Mouse (Mus musculus) hematopoietic stem cell, adult 5-6 weeks (primary cell): Measurements from ENCODE around the gene Armh3. TPM values are rescaled to one million over a fixed set of nuclear protein-coding genes. Genes with fewer than 3 reads are reported as not detected.
A peak's percentile ranks its signal among the peaks of the same experiment; 100 is the strongest.

Experiments used
- ATAC-seq, 2 experiments: fragments of 125-278 bp in 1 of 2; replicated peaks in 1 of 2; 2 replicates each; pipeline ENCODE4 v1.8.0; 2016 to 2017; ENCODE audit warnings: inconsistent platforms in 2 of 2, mild to moderate bottlenecking in 2 of 2, moderate number of reproducible peaks in 2 of 2, low read depth in 1 of 2, moderate TSS enrichment in 1 of 2; ENCODE audit not compliant: low FRiP score in 2 of 2, poor library complexity in 2 of 2, severe bottlenecking in 2 of 2, insufficient read depth in 1 of 2, low TSS enrichment in 1 of 2
- total RNA-seq: library from RNA; stranded (forward); fragments of 172-1452, 232-1000 nt; gene quantifications from 2 replicates; pipeline ENCODE4 v1.2.3, GENCODE M21; 2017

Armh3 gene
- total RNA-seq, 1 experiment from 2014 or later = 10.6 TPM

DNA sequence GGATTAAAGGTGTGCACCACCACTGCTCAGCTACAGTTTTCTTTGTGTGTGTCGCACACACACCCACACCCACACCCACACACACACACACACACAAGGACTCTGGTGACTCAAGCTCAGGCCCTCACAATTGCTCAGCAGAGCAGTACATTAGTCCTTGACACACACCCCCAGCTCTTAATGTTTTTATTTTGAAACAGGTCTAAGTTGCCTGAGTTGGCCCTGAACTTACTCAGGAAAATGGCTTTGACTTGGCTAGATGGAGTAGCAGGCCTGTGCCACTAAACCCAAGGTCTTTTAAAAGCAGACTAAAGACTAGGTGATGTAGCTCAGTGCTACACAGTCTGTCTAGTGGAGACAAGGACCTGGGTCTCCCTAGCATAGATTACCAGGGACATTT is 102.6 kb downstream of the Armh3 start:
- no peak for ATAC-seq

DNA sequence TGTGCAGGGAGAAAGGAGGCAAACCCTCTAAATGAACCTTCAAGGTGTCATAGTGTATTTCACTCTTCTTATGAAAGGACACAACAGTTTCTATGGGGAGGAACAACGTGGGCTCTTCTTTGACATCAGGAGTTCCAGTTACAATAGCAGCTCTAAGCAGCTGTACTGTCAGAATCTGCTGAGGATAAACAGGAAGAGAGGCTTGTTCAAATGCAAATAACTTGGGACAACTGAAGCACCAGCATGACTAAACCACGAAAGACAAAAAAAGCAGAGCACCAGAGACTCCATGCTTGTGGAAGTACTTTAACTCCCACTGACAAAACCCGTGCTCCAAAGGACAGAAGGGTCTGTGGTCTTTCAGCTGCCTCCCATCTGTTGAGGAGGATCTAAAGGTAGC is 116.2 kb downstream of the Armh3 start:
- no peak for ATAC-seq

GRCm38 (mm10) chr19:45873320-45873719 is 125.0 kb downstream of the Armh3 start:
- no peak for ATAC-seq

DNA sequence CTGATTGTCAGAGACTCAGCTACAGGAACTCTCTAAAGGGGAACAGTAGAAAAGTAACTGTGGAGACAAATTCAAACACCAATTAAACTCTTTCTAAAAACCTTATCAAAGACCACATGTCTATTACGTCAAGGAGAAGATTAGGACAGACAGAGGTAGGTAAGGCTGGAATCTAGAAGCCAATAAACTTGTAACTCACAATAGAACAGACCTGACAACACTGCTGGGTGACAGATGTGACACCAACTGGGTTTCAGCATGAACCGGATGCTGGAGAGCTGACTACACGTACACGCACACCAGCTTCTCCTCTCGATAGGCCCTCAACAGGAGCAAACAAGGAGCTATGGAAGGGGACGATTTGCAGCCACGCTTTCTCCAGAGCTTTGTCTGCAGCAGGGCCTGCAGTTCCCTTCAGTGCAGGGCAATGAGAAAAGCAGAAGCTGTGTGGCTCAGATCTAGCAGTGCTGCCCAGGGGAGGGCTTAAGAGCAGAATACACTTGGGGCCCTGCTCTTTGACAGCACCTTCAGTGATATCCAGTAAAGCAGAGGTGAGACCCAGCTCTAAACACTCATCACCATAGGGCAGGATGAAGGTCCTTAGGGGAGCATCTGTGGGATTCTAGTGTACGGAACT is 142.9 kb downstream of the Armh3 start:
- 0 out of 4 replicates have a peak, but pooled peaks have one; percentile 17 to 36 for ATAC-seq

- no peak for ATAC-seq
Measured at GRCm38 (mm10) chr19:45854521-45854920, 143.8 kb downstream of the Armh3 start.

DNA sequence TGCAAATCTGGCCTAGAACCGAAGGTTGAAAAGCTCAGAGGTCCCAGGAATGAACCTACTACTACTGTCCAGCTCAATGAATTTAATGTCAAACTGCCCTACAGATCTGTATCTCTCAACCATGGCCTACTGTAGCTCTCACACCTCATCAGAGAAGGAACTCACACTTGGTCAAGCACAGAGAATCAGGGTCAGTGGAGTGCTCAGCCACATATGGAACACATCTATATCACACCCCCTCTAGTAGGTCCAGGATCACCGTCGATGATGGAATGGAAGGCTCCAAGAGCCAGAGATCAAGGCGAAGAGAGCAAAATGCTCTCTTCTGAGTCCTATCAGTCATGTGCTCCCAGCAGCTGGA is 150.6 kb downstream of the Armh3 start:
- ATAC-seq = no peak

DNA sequence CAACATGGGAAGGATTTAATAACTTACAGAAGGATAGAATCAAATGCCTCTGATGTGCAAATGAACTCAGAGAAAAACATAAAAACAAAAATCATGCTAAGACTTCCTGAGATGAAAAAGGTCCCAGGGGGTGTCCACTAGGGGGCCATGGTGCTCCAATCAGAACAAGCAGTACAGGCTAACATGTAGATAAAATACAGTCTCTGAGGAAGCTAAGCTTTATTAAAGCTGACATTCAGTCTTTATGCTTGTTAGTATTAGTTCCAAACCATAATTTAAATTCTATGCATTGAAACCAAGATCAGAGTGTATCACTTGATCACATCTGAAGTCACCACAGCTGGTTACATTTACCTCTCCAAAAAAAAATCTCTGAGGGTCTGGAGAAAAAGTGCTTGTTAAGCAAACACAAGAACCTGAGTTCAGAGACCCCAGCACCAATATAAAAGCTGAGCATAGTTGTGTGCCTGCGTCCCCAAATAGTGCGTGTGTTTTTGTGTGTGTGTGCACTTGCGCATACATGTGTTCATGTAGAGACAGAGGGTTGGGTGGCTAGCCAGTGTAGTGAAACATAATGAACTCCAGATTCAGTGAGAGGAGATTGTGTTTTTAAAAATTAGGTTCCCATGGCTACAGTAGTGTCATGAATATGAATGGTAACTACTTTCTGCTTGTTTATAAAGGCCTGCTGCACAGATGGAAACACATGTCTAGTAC is 151.1 kb downstream of the Armh3 start:
- no peak for ATAC-seq

GRCm38 (mm10) chr19:45844209-45844608 is 154.1 kb downstream of the Armh3 start:
- no peak for ATAC-seq

DNA sequence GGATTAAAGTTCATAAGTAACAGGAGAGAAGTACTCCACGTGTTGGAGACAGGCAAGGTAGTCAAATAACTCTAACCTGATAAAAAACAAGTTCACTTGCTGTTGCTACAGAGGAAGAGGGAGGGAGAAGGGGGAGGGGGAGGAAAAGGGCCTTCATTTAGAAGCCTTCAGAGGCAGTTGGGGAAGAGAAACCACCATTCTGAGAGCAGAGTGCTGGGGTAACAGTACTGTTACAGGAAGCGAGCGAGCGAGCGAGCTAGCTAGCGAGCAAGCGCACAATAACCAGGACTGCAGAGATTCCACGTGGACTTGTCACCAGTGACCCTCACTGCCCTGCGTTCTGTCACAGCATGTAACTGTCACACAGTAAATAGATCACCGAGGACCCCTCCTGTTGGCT is 154.9 kb downstream of the Armh3 start:
- peak; percentile 60 to 91 for ATAC-seq

GRCm38 (mm10) chr19:45837050-45837994 is 161.0 kb downstream of the Armh3 start:
- ATAC-seq = no peak

- ATAC-seq = no peak
Measured at GRCm38 (mm10) chr19:45835490-45835889, 162.8 kb downstream of the Armh3 start.

DNA sequence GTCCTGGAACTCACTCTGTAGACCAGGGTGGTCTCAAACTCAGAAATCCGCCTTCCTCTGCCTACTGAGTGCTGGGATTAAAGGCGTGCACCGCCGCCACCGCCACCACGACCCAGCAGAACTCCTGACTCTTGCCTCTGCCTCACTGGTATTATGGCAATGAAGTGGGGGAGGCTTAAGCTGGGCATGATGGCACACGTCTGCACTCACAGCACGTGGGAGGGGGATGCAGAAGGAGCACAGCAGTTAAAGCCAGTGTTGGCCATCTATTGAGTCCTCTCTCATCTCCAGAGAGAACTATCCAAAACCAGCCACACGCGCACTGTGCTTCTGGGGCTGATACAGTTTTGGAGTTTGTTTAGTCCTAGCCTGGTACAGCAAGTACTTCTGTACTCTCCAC is 164.6 kb downstream of the Armh3 start:
- ATAC-seq = no peak

DNA sequence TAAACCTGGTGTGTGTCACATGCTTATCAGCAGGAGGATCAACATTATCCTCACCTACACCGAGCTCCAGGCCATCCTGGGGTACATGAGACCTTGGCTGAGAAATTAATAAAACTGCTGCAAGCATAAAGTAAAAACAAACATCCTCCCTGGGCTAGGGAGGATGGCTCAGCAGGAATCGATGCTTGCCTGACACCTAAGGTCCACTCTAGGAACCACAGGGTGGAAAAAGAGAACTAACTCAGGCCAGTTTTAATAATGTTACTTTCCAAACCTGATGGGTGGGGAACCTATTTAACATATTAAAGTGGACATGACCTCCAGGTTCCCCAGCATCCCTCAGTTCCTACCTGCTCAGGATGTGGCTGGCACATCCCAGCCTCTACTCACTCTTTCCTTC is 167.6 kb downstream of the Armh3 start:
- ATAC-seq = no peak

DNA sequence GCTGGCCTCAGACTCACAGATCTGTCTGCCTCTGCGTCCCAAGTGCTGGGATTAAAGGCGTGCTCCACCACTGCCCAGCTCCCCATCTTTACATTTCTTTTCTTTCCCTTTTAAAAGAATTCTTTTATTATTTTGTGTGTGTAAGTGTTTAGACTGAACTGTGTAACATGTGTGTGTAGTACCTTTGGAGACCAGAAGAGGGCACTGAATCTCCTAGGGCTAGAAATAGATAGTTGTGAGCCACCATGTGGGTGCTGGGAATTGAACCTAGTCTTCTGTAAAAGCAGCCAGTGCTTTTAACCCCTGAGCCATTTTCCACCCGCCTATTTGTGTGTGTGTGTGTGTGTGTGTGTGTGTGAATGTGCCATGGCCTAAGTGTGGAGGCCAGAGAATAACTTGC is 170.6 kb downstream of the Armh3 start:
- no peak for ATAC-seq

DNA sequence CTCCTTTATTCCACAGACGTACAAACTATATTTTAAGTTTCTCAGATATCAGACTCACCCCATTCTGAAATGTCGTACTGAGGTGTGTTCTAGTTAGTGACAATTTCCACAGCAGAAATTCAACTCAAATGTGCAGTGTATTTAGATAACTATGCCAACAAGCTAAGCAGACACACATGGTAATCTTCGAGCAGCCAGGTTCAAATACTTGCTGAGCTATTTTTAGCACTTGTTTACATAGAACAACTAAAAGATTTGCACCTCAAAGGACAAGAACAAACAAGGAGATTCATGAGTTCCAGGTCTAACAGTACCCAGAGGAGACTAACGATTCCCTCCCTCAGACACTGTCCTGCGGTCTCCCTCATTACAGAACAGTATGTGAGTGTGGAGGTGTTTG is 171.2 kb downstream of the Armh3 start:
- no peak for ATAC-seq

DNA sequence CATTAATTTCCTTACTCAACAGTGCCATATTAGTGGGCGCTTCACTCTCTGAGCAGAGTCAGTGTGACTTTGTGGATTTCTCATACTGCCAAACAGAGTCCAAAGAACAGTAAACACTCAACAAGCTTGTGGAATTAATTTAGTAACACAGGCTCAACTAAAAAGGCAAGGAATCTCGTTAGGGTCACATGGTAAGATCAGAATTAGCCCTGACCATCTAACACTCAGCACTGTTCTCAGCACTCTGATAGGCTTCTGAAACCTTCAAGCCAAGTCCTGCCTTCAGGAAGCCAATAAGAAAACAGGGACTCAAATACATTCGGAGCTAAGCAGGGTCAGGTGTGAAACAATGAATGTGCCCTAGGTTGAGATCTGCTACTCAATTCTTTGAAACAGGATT is 172.1 kb downstream of the Armh3 start:
- no peak for ATAC-seq

DNA sequence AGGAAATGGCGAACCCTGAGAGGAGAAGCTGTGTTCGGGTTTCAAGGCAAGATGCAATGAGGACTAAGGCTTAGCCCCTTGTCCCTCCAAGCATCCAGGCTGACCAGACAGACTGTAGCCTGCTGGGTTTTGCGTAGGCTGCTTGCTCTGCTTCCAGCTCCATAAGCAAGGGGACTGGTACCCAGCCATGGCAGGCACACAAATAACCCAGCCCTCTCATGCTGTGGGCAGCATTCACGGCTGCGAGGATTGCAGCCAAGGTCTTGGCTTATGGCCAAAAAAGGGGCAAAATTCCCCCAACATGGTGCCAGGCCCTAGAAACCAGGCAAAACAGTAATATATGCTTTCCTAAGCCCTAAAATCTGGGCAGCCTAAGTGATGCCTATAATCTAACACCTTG is 176.5 kb downstream of the Armh3 start:
- no peak for ATAC-seq

DNA sequence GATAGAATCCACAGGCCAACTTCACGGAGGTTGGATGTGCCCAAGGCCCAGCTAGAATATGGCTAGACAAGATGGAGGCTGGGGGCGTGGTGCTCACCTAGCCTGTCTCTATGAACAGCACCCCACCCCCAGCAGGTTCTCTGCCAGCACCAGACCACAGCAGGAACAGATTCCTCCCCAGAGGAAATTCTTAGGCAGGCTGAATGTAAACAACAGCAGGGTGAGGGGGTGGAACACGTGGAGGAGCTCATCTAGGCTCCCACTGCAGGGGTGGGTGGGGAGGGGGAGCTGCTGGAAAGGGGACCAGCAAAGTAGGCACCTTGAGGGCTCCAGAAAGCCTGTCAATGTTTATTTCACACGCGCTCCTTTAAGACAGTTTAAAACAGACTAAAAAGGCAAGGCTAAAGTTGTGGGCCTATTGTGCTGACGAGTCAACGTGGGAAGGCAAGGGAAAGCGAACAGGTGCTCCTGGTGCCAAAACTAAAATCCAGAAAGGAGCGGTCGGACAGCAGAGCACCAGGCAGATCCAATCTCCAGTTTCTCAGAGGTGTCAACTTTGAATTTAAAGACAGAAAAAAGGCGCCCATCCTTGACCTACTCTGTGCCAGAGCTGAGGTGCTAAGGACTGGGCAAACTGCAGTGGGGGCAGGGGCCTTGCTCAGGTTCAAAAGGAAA is 180.3 kb downstream of the Armh3 start:
- no peak for ATAC-seq
